Mouse (Mus musculus) urinary bladder, postnatal 4 days (tissue): ENCODE measurements around the gene Olfr1199.

Experiments used
- DNase-seq, 2 experiments: peaks; one replicate each; pipeline ENCODE4 v3.0.0; 2021 to 2022; ENCODE audit warnings: low spot score in 2 of 2

Olfr1199 gene

DNA sequence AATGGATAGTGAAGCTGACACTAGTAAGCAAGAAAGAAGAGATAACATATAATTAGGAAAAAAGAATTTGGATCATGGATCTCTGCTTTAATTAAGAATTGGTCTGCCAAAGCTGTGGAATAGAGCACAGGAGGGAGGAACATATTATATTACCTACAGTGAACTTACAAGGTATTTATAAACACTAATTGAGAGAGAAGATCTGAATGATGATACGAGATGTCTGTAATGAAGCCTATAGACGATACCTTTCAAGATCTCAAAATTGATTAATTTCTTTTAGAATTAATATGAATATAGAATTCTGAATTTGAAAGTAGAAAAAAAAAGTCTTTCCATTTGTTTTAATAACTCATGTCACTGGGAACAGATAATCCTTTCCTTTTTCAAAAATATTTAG lies at the start of gene Olfr1199:
Gene Olfr1199 (minus strand): TSS at position 101 of the 400 bp plus-strand sequence.
- DNase-seq = no peak

DNA sequence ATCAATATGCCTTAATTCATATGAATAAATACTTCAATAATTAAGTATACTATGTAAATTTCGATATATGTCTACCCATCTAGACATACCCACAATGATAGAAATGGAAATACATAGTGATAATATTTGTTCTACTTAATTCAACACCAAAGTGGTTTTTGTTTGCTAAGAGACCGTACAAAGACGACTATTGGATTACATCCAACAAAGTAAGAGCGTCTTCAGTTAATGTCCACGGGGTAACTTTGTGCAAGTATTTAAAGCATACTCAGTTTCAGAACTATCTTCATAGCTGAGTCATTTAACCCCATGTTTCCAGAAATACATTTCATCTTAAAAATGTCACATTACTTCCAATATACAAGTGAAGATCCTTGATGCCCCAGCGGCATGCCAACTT lies 32.5 kb upstream of the Olfr1199 start, which contains the start of gene Olfr1201:
Gene Olfr1201 (plus strand): TSS at position 301 of the 400 bp plus-strand sequence.
- DNase-seq = no peak

- DNase-seq = no peak
These were observed 10.1 kb upstream of the Olfr1199 start, which contains the start of gene Olfr1200 for GRCm38 (mm10) chr2:88770388-88770787. Gene Olfr1200 (minus strand): TSS chr2:88770488.

- DNase-seq = no peak
These were observed 9.0 kb downstream of the Olfr1199 start, which contains the start of gene Olfr1198 for GRCm38 (mm10) chr2:88751270-88751669. Gene Olfr1198 (minus strand): TSS chr2:88751370.

GRCm38 (mm10) chr2:88743379-88743778 lies 16.9 kb downstream of the Olfr1199 start:
- DNase-seq = no peak

DNA sequence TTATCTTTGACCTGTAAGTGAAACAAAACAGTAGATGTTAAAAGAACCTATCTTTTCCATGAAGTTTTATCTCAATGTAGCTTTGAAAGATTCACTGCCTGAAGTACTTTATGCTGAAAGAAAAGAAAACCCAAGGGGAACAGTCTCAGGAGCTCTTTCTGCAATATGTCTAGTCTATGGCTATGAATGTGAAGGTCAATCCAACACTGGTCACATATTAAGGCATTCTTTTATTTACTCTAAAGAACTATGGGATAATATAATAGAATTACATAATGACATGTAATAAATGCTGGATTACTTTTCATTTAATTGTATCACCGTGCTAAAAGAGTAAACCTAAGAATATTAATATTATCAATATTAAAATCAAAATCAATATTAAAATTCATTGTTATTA lies 28.0 kb downstream of the Olfr1199 start, which contains the start of gene Olfr1197:
Gene Olfr1197 (minus strand): TSS at position 101 of the 400 bp plus-strand sequence.
- DNase-seq = no peak

GRCm38 (mm10) chr2:88704497-88704896 lies 55.8 kb downstream of the Olfr1199 start, which contains the start of gene Olfr1196:
Gene Olfr1196 (minus strand): TSS chr2:88704597.
- DNase-seq = no peak
